Comparison of ENCODE assay signal across 19 mouse cellular contexts in the genomic region with DNA sequence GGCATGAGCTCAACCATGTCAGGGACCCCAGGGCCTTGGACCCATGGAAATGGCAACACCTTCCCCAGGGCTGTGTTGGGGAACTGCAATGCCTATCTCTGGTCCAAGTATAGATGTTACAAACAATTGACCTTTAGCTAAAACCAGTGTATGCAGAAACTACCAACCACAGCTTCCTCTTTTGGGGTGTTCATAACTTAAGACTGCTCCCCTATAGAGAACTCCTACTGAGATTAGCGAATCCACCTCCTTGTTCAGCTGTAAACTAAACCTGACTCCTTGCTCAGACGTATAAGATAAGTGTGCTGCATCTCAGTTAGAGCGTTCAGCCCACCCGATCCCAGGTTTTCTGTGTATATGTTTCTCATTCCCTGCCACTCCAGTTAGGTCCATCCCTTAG. TPM values are rescaled to one million over a fixed set of nuclear protein-coding genes. Genes with fewer than 3 reads are reported as not detected.
A peak's percentile ranks its signal among the peaks of the same experiment; 100 is the strongest.
DNase-seq lines count a peak whose midpoint lies in the region; ATAC-seq lines count a peak whose summit lies in the region.
"Had no signal": no experiment of that assay in that cellular context is flagged by ENCODE, and none has a peak within 500 bp of the region (broad histone marks: within the 10 kb centered on the region; RNA-seq: fewer than 3 reads in every experiment).

No protein-coding gene starts in this region.

- ATAC-seq in common myeloid progenitor, adult 5-6 weeks (replicated peaks; ENCODE audit: low read depth, poor library complexity, severe bottlenecking): peak; percentile 78
- ATAC-seq in monocyte, adult 5-6 weeks (replicated peaks; ENCODE audit: insufficient number of reproducible peaks, low FRiP score, low TSS enrichment, poor library complexity, severe bottlenecking): peak; percentile 78
- ATAC-seq: activated CD4-positive, CD25-positive, alpha-beta regulatory T cell, adult 4 months; forebrain, postnatal 0 days; inflammation-experienced regulatory T-cells, adult 6 months had no signal

- DNase-seq in lung, postnatal 25 days (ENCODE audit: low spot score): peak; percentile 56
- no peak for DNase-seq in lung, postnatal 10 days
- peak; percentile 57 to 66 for DNase-seq in B cell, adult 2 months
- no peak for DNase-seq in urinary bladder, adult 2 months (ENCODE audit: low spot score)
- no peak for DNase-seq in adrenal gland, adult (ENCODE audit: inconsistent age in 2 of 2, low spot score in 1 of 2)
- DNase-seq: adrenal gland, postnatal 14 days; cerebellum, adult 11-12 months; cerebellum, postnatal 14 days; forebrain, postnatal 0 days; heart, postnatal 10 days; kidney, adult 2 months; kidney, postnatal 14 days; midbrain, embryonic 14.5 days; right cerebral cortex, postnatal 14 days; thymus, postnatal 4 days had no signal

RNA-seq across cellular contexts. Expression of a gene that starts 12.9 kb away (rescaled TPM):
- 1,892 and 2,280 TPM in 2 replicates for total RNA-seq in common myeloid progenitor, adult 5-6 weeks (2017)
- total RNA-seq in monocyte, adult 5-6 weeks (2017): 1,440 to 2,544 TPM (median 2,182 TPM) in 3 replicates
- polyA plus RNA-seq in urinary bladder, adult 2 months (2012; rRNA removed): 810 and 870 TPM in 2 replicates

RNA-seq across cellular contexts. Expression of a gene that starts 24.3 kb away (rescaled TPM):
- total RNA-seq in common myeloid progenitor, adult 5-6 weeks (2017): 42.4 and 47.0 TPM in 2 replicates
- total RNA-seq in monocyte, adult 5-6 weeks (2017): 45.3 to 50.4 TPM (median 49.6 TPM) in 3 replicates
- 18.3 and 19.0 TPM in 2 replicates for polyA plus RNA-seq in urinary bladder, adult 2 months (2012; rRNA removed)

Comparison
In these comparisons a context has a peak if more than half of its experiments do, and no peak if none do; other contexts are left out.
1. DNase-seq: peak in lung, postnatal 25 days (single experiment) and B cell, adult 2 months (2 of 2); none in lung, postnatal 10 days (single experiment), urinary bladder, adult 2 months (single experiment) and adrenal gland, adult (0 of 2).